Mouse (Mus musculus) erythroblast, embryonic 14.5 days (primary cell): Measurements from ENCODE around the gene Efl1.

ENCODE experiments used
- GATA1 ChIP-seq: IDR thresholded peaks from 2 replicates; pipeline ENCODE4 v1.6.1; 2012; ENCODE audit warnings: low read length, inconsistent platforms, mixed read lengths
- TAL1 ChIP-seq: IDR thresholded peaks from 3 replicates; pipeline ENCODE4 v1.6.1; 2012; ENCODE audit warnings: low read length, inconsistent platforms, mixed read lengths

DNA sequence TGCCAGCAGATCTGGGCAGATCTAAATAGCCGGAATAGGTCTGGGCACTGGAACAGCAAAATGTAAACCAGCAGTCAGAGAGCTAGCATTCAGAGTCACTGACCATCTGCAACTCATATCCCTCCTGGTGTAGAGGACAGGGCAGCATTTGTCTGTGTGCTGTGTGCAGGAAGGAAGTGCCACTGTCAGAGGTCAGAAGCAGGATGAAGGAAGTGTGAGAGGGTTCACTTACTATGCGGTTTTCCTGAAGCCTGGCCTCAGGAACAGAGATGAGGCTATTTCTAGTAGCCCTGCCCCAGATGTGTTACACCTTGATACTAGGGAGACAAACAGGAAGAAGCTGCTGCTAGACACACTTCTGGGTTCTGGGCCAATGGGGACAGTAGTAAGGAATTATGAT is 100.4 kb downstream of the Efl1 start:
- TF ChIP-seq GATA1 (no peak), TAL1 (no peak)
